ENCODE assay signal across 10 mouse cellular contexts in genomic region chr7:81777667-81778218, GRCm38 (mm10). TPM values are rescaled to one million over a fixed set of nuclear protein-coding genes. Genes with fewer than 3 reads are reported as not detected.
DNase-seq lines count a peak whose midpoint lies in the region; ATAC-seq and TF ChIP-seq lines count a peak whose summit lies in the region.
"Had no signal": no experiment of that assay in that cellular context is flagged by ENCODE, and none has a peak within 500 bp of the region (broad histone marks: within the 10 kb centered on the region; RNA-seq: fewer than 3 reads in every experiment).

No protein-coding gene starts in this region.

- no peak for ATAC-seq in heart, postnatal 0 days (ENCODE audit: insufficient read depth, low read depth)
- no peak for ATAC-seq in midbrain, embryonic 11.5 days (ENCODE audit: low FRiP score)
- no peak for ATAC-seq in midbrain, embryonic 15.5 days (replicated peaks)
- no peak for ATAC-seq in midbrain, embryonic 14.5 days (ENCODE audit: low FRiP score, low TSS enrichment)

- H3K27me3 ChIP-seq in heart, postnatal 0 days (ENCODE audit: control insufficient read depth, insufficient read depth, low read length), result no peaks in the 10 kb centered on the region
- H3K27me3 ChIP-seq in midbrain, embryonic 11.5 days (ENCODE audit: control insufficient read depth, insufficient read depth, low read length), result no peaks in the 10 kb centered on the region
- no peaks in the 10 kb centered on the region for H3K27me3 ChIP-seq in midbrain, embryonic 15.5 days (replicated peaks)
- no peaks in the 10 kb centered on the region for H3K27me3 ChIP-seq in midbrain, embryonic 14.5 days (ENCODE audit: control insufficient read depth, insufficient read depth, low read length)

- DNase-seq in heart, postnatal 0 days (ENCODE audit: low spot score), result no peak
- DNase-seq in heart, postnatal 25 days (ENCODE audit: low spot score), result no peak
- peak; percentile 75 for DNase-seq in midbrain, embryonic 11.5 days (ENCODE audit: low spot score, missing footprints)
- DNase-seq in NIH3T3 (ENCODE audit: low read depth), result peak; percentile 60
- peak; percentile 58 for DNase-seq in midbrain, embryonic 14.5 days
- DNase-seq in ovary, postnatal 10 days (ENCODE audit: low spot score), result no peak
- DNase-seq in left cerebral cortex, postnatal 4 days, result no peak
- DNase-seq: kidney, postnatal 14 days; thymus, postnatal 4 days had no signal

- peak; percentile 36 for TF ChIP-seq CTCF in heart, postnatal 0 days (IDR thresholded peaks at IDR 0.05; ENCODE audit: low read depth)

- H3K9ac ChIP-seq in heart, postnatal 0 days (replicated peaks; ENCODE audit: low read depth, low read length), result no peak overlapping the region
- no peak overlapping the region for H3K9ac ChIP-seq in midbrain, embryonic 11.5 days (ENCODE audit: low read length)
- no peak overlapping the region for H3K9ac ChIP-seq in midbrain, embryonic 15.5 days
- no peak overlapping the region for H3K9ac ChIP-seq in midbrain, embryonic 14.5 days (replicated peaks; ENCODE audit: low read length)

- peaks cover 3% of the 10 kb centered on the region; the same call in 1 of the 2 replicates for H3K4me1 ChIP-seq in heart, postnatal 0 days (ENCODE audit: control insufficient read depth, insufficient read depth)
- H3K4me1 ChIP-seq in midbrain, embryonic 11.5 days (ENCODE audit: control insufficient read depth, insufficient read depth, low read length), result no peaks in the 10 kb centered on the region
- H3K4me1 ChIP-seq in midbrain, embryonic 15.5 days, result no peaks in the 10 kb centered on the region
- H3K4me1 ChIP-seq in midbrain, embryonic 14.5 days (ENCODE audit: control insufficient read depth, insufficient read depth, low read length), result no peaks in the 10 kb centered on the region

- H3K36me3 ChIP-seq in heart, postnatal 0 days (replicated peaks; ENCODE audit: control insufficient read depth, insufficient read depth, low read length), result peaks cover 24% of the 10 kb centered on the region
- H3K36me3 ChIP-seq in midbrain, embryonic 11.5 days (ENCODE audit: control insufficient read depth, insufficient read depth, low read length), result peaks cover 14% of the 10 kb centered on the region; the same call in 1 of the 2 replicates
- peaks cover 18% of the 10 kb centered on the region for H3K36me3 ChIP-seq in midbrain, embryonic 15.5 days (replicated peaks)
- peaks cover 22% of the 10 kb centered on the region for H3K36me3 ChIP-seq in midbrain, embryonic 14.5 days (ENCODE audit: control insufficient read depth, insufficient read depth, low read length)

- WGBS in heart, postnatal 0 days, result 64% methylated on average over 10 of the region's 10 CpGs
- WGBS in midbrain, embryonic 11.5 days, result 82% methylated on average over 10 of the region's 10 CpGs
- WGBS in midbrain, embryonic 15.5 days, result 79% methylated on average over 10 of the region's 10 CpGs
- 80% methylated on average over 10 of the region's 10 CpGs for WGBS in midbrain, embryonic 14.5 days

- intact Hi-C loops in heart, postnatal 25 days (cut with DNase I), result no loop called here
- intact Hi-C loops in left cerebral cortex, postnatal 4 days (cut with DNase I), result loop anchor here (10.0 kb wide), 1 partner anchor 613 kb away; no protein-coding TSS in a partner anchor

- H3K4me2 ChIP-seq in heart, postnatal 0 days (ENCODE audit: low read depth, low read length), result no peak overlapping the region
- H3K4me2 ChIP-seq in midbrain, embryonic 11.5 days, result no peak overlapping the region
- H3K4me2 ChIP-seq in midbrain, embryonic 15.5 days, result no peak overlapping the region
- H3K4me2 ChIP-seq in midbrain, embryonic 14.5 days (ENCODE audit: low read length), result no peak overlapping the region

- H3K9me3 ChIP-seq in heart, postnatal 0 days (replicated peaks; ENCODE audit: control insufficient read depth, low read length), result peaks cover 10% of the 10 kb centered on the region
- no peaks in the 10 kb centered on the region; the same call in 1 of the 2 replicates for H3K9me3 ChIP-seq in midbrain, embryonic 11.5 days (ENCODE audit: control insufficient read depth, low read length)
- no peaks in the 10 kb centered on the region for H3K9me3 ChIP-seq in midbrain, embryonic 15.5 days
- no peaks in the 10 kb centered on the region for H3K9me3 ChIP-seq in midbrain, embryonic 14.5 days (ENCODE audit: control insufficient read depth, low read length)

- no peak overlapping the region for H3K4me3 ChIP-seq in heart, postnatal 0 days (ENCODE audit: low read depth, low read length)
- H3K4me3 ChIP-seq in midbrain, embryonic 11.5 days (ENCODE audit: low read depth, low read length), result no peak overlapping the region
- no peak overlapping the region for H3K4me3 ChIP-seq in midbrain, embryonic 15.5 days
- H3K4me3 ChIP-seq in midbrain, embryonic 14.5 days (replicated peaks; ENCODE audit: low read depth, low read length), result no peak overlapping the region

- TF ChIP-seq EP300 in heart, postnatal 0 days (IDR thresholded peaks at IDR 0.05; ENCODE audit: low read depth), result no peak

- no peak overlapping the region for H3K27ac ChIP-seq in heart, postnatal 0 days (ENCODE audit: low read depth)
- H3K27ac ChIP-seq in midbrain, embryonic 11.5 days (ENCODE audit: low read depth, low read length), result no peak overlapping the region
- no peak overlapping the region for H3K27ac ChIP-seq in midbrain, embryonic 15.5 days
- 0 out of 2 replicates have a peak overlapping the region, but pooled peaks have one; percentile 10 for H3K27ac ChIP-seq in midbrain, embryonic 14.5 days (replicated peaks; ENCODE audit: low read depth, low read length)

RNA-seq across cellular contexts. Expression of gene 3110040N11Rik, which starts 11.5 kb away (rescaled TPM):
- 28.7 and 33.4 TPM in 2 replicates for total RNA-seq in heart, postnatal 0 days (2014; rRNA removed; ENCODE audit: low replicate concordance)
- polyA plus RNA-seq in heart, postnatal 0 days (2015; fragmentation: Nextera tagmentation; extraction: Ambion mirVana), result 34.6 and 38.5 TPM in 2 replicates
- total RNA-seq in heart, postnatal 25 days (2021), result 10 to 100 TPM; 21.8 to 28.5 TPM
- 46.3 and 51.2 TPM in 2 replicates for polyA plus RNA-seq in midbrain, embryonic 11.5 days (2014; fragmentation: Nextera tagmentation; extraction: Ambion mirVana)
- polyA plus RNA-seq in midbrain, embryonic 15.5 days (2015; fragmentation: Nextera tagmentation; extraction: Ambion mirVana), result 56.1 and 61.1 TPM in 2 replicates
- polyA plus RNA-seq in midbrain, embryonic 14.5 days (2014; fragmentation: Nextera tagmentation; extraction: Ambion mirVana), result 48.8 and 57.5 TPM in 2 replicates
- 10 to 100 TPM; 41.1 to 49.1 TPM for total RNA-seq in left cerebral cortex, postnatal 4 days (2021)

RNA-seq across cellular contexts. Expression of gene Ramac, which starts 15.0 kb away (rescaled TPM):
- 30.6 and 58.0 TPM in 2 replicates for total RNA-seq in heart, postnatal 0 days (2014; rRNA removed; ENCODE audit: low replicate concordance)
- polyA plus RNA-seq in heart, postnatal 0 days (2015; fragmentation: Nextera tagmentation; extraction: Ambion mirVana), result 88.2 and 98.1 TPM in 2 replicates
- 10 to 100 TPM; 30.0 to 31.1 TPM for total RNA-seq in heart, postnatal 25 days (2021)
- 147 and 160 TPM in 2 replicates for polyA plus RNA-seq in midbrain, embryonic 11.5 days (2014; fragmentation: Nextera tagmentation; extraction: Ambion mirVana)
- 145 and 148 TPM in 2 replicates for polyA plus RNA-seq in midbrain, embryonic 15.5 days (2015; fragmentation: Nextera tagmentation; extraction: Ambion mirVana)
- polyA plus RNA-seq in midbrain, embryonic 14.5 days (2014; fragmentation: Nextera tagmentation; extraction: Ambion mirVana), result 151 and 157 TPM in 2 replicates
- 10 to 100 TPM; 54.5 to 61.9 TPM for total RNA-seq in left cerebral cortex, postnatal 4 days (2021)

RNA-seq across cellular contexts. Expression of gene Btbd1, which starts 51.5 kb away (rescaled TPM):
- 98.6 and 104 TPM in 2 replicates for total RNA-seq in heart, postnatal 0 days (2014; rRNA removed; ENCODE audit: low replicate concordance)
- 90.4 and 96.6 TPM in 2 replicates for polyA plus RNA-seq in heart, postnatal 0 days (2015; fragmentation: Nextera tagmentation; extraction: Ambion mirVana)
- 100 to 1,000 TPM; 121 to 134 TPM for total RNA-seq in heart, postnatal 25 days (2021)
- polyA plus RNA-seq in midbrain, embryonic 11.5 days (2014; fragmentation: Nextera tagmentation; extraction: Ambion mirVana), result 102 and 106 TPM in 2 replicates
- polyA plus RNA-seq in midbrain, embryonic 15.5 days (2015; fragmentation: Nextera tagmentation; extraction: Ambion mirVana), result 94.4 and 95.1 TPM in 2 replicates
- polyA plus RNA-seq in midbrain, embryonic 14.5 days (2014; fragmentation: Nextera tagmentation; extraction: Ambion mirVana), result 87.9 and 134 TPM in 2 replicates
- 100 to 1,000 TPM; 130 to 133 TPM for total RNA-seq in left cerebral cortex, postnatal 4 days (2021)

Comparison
In these comparisons a context has a peak if more than half of its experiments do, and no peak if none do; other contexts are left out.
1. DNase-seq: peak in midbrain, embryonic 11.5 days (single experiment), NIH3T3 (single experiment) and midbrain, embryonic 14.5 days (single experiment); none in heart, postnatal 0 days (single experiment), heart, postnatal 25 days (single experiment), ovary, postnatal 10 days (single experiment) and left cerebral cortex, postnatal 4 days (single experiment).